Mouse (Mus musculus) skeletal muscle tissue, adult 2 months (tissue): ENCODE measurements around the gene Foxp4.

Experiments used
- DNase-seq: peaks from one replicate; pipeline ENCODE4 v3.0.0-alpha.2; 2012; ENCODE audit warnings: low read depth, low spot score

The Foxp4 gene

DNA sequence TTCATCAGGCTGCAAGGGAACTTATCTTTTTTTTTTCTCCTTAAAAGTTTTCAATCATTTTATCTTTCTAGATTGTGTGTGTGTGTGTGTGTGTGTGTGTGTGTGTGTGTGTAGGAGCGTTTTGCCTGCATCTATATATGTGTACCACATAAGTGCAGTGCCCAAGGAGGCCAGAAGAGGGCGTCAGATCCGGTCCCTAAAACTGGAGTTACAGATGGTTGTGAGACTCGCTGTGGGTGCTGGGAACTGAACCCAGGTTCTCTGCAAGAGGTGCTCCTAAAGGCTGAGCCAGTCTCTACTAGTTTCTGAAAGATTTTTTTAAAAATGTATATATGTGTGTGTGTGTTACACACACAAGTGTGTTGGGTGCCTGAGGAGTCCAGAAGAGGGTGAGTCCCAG, 5.0 kb upstream of the Foxp4 start:
- DNase-seq = no peak

DNA sequence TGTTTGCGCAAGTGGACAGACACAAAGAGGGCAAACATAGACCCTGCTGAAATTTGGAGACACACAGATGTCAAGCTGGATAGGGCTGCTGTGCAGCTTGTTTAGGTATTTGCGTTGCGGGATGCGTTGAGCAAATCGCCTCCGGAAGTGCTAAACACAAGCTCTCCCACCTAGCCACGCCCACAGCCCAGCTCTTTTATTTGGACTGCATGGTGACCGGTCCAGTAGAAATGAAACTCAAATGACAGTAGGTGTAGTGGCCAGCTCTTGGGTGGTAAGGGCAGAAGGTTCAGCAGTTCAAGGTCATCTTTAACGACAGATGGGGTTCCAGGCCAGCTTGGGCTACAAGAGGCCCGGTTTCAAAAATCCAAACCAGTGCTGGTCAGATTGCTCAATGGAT, 1.5 kb upstream of the Foxp4 start:
- no peak for DNase-seq

- no peak for DNase-seq
These were observed 988 bp upstream of the Foxp4 start for GRCm38 (mm10) chr17:47925340-47925926.

DNA sequence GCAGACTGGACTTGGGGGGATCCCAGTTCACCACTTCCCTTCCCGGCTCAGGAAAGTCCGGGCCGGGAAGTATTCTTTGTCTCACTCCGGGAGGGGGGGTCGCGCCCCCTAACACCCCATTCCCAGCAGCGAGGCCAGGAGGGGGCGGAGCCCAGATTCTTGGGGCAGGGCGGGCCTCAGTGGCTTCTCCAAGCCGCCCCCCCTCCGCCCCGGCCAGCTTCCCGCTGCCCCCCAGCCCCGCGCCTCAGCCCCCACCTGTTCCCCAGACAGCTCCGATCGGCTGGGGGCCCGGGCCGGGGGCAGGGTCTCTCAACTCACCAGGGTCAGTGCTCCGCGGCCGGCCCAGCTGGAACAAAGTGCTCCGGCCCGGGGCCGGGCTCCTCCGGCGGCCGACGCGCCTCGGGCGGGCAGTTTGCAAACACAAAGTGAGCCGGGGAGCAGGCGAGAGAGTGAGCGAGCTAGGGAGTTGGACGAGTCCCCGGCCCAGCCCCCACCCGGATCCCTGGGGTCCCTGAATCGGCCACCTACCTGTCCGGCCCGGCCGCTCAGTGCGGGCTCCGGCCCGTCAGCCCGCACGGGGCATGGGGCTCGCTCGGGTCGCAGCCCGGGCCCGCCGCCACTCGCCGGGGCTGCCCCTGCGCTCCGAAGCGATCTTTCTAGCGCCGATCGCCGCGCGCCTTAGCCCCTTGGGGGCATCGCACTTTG, 615 bp downstream of the Foxp4 start:
- DNase-seq = no peak

GRCm38 (mm10) chr17:47923011-47923677, 1.3 kb downstream of the Foxp4 start:
- DNase-seq = no peak

DNA sequence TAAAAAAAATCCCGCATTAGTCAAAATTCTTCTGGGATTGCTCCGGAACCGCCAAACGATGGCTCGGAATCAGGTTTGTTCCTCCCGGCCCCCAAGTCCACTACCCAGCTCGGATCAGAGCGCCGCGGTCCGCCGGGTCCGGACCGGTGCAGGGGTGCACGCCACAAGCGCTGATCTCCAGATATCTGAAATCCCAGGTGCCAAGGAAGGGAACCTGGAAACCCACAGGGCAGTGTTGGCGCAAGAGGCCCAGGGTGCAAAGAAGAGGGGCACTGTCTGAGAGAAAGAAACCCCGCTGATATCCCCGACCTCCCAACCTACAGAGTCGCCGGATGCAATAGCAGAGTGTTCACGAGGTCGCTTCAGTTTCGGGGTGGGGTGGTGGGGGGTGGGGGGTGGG, 1.9 kb downstream of the Foxp4 start:
- DNase-seq = no peak

- no peak for DNase-seq
These were observed 2.3 kb downstream of the Foxp4 start for GRCm38 (mm10) chr17:47922116-47922515.

GRCm38 (mm10) chr17:47921136-47921665, 3.2 kb downstream of the Foxp4 start:
- no peak for DNase-seq

- DNase-seq = no peak
These were observed 4.6 kb downstream of the Foxp4 start for GRCm38 (mm10) chr17:47919826-47920225.

DNA sequence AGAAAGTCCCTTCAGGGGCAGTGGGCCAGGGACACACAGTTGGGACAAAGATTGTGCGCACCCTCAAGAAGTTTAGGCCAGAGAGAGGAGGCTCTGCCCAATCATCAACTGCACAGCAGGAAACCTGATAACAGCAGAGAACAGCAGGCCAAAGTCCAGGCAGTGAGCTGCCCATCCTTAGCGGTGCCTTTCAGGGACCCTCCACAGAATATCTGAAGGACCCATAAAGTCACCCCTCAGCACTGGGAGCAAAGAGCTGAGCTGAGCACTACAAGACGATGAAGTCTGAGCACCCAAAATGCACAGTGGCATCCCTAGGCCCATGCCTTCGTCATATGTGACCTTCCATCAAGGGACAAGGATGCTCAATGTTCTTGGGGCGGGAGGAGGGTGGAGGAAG, 6.5 kb downstream of the Foxp4 start:
- no peak for DNase-seq

GRCm38 (mm10) chr17:47917212-47917611, 7.2 kb downstream of the Foxp4 start:
- DNase-seq = no peak

DNA sequence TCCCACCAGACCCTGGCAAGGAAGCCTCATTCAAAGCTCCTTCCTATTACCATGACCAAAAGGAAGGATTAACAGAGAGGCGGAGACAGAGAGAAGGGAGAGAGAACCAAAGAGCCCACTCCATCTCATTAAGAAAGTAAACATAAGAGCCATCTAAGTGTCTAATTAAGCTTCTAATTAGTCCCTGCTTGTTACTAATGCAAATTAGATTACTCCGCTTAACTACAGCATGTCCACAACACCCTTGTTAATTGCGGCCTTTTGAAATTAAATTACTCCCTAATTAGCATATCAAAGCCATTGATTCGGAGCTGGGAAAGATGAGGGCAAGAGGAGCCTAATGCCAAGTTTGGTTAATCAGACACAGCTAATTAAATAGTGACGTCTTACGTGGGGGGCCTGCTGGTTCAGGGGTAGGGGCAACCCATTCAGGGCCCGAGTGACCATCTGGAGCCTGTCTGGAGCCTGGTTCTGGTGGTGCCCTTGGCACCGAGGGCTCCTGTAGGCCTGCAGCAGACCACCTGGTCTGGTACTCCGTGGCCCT, 9.7 kb downstream of the Foxp4 start:
- no peak for DNase-seq

DNA sequence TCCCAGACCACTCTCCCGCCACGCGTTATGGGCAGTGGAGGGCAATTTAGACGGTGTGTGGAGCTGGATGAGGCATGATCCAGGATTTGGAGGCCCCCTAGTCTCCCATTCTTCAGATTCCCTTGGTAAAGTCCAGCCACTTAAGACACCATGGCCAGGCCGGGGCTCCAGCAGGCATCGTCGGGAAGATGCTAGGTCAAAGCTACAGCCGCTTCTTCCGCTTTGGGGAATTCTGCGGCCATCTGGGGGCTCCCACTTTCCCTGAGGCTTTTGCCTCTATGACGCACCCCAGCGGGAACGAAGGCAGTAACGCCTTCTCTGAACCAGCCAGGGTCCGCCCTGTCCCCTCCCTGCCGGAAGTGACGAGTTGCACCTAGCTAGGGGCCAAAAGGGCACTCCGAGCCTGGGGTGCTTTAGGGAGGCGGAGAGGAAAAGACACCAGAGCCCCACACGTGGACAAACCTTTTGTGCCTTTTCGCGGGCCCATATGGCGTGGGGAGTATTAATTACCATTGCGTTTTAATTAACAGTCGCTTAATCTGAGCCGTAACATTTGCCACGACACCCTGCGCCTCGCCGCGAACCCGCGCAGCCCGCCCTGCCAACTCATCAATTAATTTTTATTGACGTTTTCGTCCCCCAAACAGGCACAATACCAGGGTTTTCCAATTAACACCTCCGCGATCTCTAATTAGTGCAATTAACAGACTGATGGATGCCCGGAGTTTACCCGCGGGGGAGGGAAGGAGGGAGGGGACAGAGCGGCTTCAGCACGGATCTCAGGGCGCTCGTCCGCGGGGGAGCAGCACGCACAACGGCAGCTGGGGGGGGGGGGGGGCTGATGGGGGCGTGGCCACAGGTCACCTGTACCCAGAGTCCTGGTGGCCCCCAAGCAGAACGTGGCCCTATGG, 15.1 kb downstream of the Foxp4 start:
- DNase-seq = peak; percentile 65

GRCm38 (mm10) chr17:47908079-47908478, 16.4 kb downstream of the Foxp4 start:
- DNase-seq = no peak

DNA sequence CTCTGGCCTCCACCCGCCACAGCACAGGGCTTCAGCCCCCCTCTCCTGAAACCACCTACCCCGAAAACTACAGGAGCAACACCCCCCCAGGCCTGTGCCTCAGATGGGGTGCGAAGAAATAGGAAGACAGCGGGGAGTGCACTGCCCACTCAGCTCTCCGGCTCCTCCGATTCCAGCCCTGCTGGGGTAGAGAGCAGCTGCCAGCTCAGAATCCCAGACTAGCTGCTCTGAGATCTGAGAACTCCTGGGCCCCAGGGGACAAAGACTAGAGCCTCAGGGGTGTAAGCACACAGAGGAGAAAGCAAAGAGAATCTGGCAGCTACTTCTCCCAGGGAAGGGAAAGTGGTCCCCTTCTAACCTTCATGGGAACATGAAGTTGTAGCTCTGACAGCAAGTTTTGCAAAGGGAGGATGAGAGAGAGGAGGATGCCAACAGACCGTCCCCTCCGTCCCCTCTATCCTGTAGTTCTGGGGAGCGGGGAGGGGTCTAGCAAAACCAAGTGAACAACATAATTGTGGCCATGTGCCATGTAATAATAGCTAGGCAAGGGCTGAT, 17.0 kb downstream of the Foxp4 start:
- DNase-seq = no peak

- DNase-seq = no peak
These were observed 20.4 kb downstream of the Foxp4 start for GRCm38 (mm10) chr17:47903846-47904680.

DNA sequence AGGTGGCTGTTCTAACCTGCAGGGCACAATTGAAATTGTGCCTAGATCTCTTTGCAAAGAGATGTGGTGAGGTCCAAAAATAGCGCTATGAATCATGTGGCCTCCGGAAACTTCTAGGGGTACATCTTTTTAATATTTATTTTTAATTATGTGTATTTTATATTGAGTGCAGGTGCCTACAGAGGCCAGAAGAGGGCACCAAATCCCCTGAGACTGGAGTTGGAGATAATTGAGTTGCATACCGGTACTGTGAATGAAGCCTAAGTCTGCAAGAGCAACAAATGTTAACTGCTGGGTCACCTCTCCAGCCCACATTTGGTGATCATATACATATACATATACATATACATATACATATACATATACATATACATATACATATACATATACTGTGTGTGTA, 22.7 kb downstream of the Foxp4 start:
- DNase-seq = no peak

DNA sequence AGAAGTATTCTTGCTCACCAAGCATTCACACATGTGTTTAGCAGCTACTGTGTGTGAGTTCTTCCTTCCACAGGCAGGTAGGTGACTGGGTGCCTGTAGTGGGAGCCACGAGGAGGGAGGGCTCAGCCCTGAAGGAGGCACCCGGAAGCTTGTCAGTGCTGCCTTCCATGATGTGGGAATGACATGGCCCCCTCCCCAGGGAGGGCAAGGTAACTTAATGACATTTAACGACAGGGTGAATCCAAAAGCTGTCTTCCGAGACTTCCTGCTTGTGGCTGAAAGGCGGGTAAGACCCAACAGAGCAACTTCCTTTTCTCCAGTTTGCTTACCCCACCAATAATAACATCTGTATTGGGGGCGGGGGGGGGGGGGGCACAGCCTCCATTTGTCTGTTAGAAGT, 23.7 kb downstream of the Foxp4 start:
- DNase-seq = no peak

DNA sequence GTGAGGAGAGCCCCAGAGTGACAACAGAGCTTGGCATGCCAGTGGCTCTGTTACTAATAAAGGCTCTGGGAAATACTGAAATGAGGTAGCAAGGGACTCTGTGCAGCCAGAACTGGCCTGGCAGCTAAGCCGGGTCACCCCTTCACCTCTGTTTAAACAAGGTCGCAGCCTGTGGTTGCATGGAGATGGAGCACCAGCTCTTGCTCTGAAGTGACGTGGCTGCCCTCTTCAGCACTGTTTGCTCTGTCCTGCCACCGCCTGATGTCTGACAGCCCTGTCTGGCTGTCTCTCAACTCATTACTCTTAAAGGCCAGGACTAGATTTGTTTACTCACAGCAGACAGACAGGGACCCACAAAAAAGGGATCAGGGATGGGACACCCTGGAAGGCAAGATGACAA, 25.3 kb downstream of the Foxp4 start:
- no peak for DNase-seq
